Mouse (Mus musculus) heart, embryonic 11.5 days (tissue): ENCODE measurements around the gene Mybphl. TPM values are rescaled to one million over a fixed set of nuclear protein-coding genes. Genes with fewer than 3 reads are reported as not detected.

ENCODE experiments used
- ATAC-seq: fragments of 200-750 bp; cut with Nextera tagmentation; replicated peaks from 2 replicates; pipeline ENCODE4 v1.8.0; 2017; ENCODE audit warnings: moderate library complexity; ENCODE audit not compliant: insufficient number of reproducible peaks, low FRiP score, low TSS enrichment
- H3K27ac ChIP-seq: fragments of 300-500 bp; sonication (generic); 2 replicates; pipeline ENCODE4 v1.5.1; 2014; ENCODE audit warnings: mild to moderate bottlenecking, low read depth, low read length
- H3K27me3 ChIP-seq: fragments of 300-500 bp; sonication (generic); 2 replicates; pipeline ENCODE4 v1.6.1; 2014; ENCODE audit warnings: mild to moderate bottlenecking, low read length, mixed read lengths; ENCODE audit not compliant: control insufficient read depth, insufficient read depth
- H3K36me3 ChIP-seq: fragments of 300-500 bp; sonication (generic); 2 replicates; pipeline ENCODE4 v1.6.1; 2014; ENCODE audit warnings: mild to moderate bottlenecking, low read length, moderate library complexity, mixed read lengths; ENCODE audit not compliant: control insufficient read depth, insufficient read depth
- H3K4me1 ChIP-seq: fragments of 300-500 bp; sonication (generic); 2 replicates; pipeline ENCODE4 v1.6.1; 2014; ENCODE audit warnings: low read length; ENCODE audit not compliant: control insufficient read depth, insufficient read depth
- H3K4me2 ChIP-seq: fragments of 300-500 bp; sonication (generic); 2 replicates; pipeline ENCODE4 v1.6.1; 2014; ENCODE audit warnings: mild to moderate bottlenecking, moderate library complexity
- H3K4me3 ChIP-seq: fragments of 300-500 bp; sonication (generic); 2 replicates; pipeline ENCODE4 v1.5.1; 2014; ENCODE audit warnings: low read depth, low read length
- H3K9ac ChIP-seq: fragments of 300-500 bp; sonication (generic); 2 replicates; pipeline ENCODE4 v1.6.1; 2014; ENCODE audit warnings: mild to moderate bottlenecking, low read depth, low read length, moderate library complexity
- H3K9me3 ChIP-seq: fragments of 300-500 bp; sonication (generic); replicated peaks from 2 replicates; pipeline ENCODE4 v1.6.1; 2016; ENCODE audit warnings: low read length; ENCODE audit not compliant: control insufficient read depth
- WGBS: fragments of 180-500 bp; shearing (Covaris S2); extraction: QIAGEN DNeasy Blood & Tissue Kit; methylation state at CpG from one replicate; pipeline ENCODE4 v1.1.7; 2014; ENCODE audit not compliant: insufficient replicate concordance; 5-methylcytosine and 5-hydroxymethylcytosine counted together
- polyA plus RNA-seq: library from polyadenylated mRNA; unstranded; fragments of >200 nt; fragmentation: Nextera tagmentation; extraction: Ambion mirVana; gene quantifications from 2 replicates; pipeline ENCODE4 v1.2.1, GENCODE M21; 2014

Gene Mybphl
- polyA plus RNA-seq, 1 experiment from 2014 or later = 70.4 TPM

GRCm38 (mm10) chr3:108398281-108398680 is 33.6 kb downstream of the Mybphl start:
- Histone ChIP-seq H3K9ac (no peak overlapping the region), H3K27me3 (peaks cover 6% of the 10 kb centered on the region; the same call in 1 of the 2 replicates), H3K4me1 (peaks cover 4% of the 10 kb centered on the region; the same call in 1 of the 2 replicates), H3K4me3 (no peak overlapping the region), H3K27ac (no peak overlapping the region), H3K4me2 (no peak overlapping the region), H3K9me3 (no peaks in the 10 kb centered on the region), H3K36me3 (no peaks in the 10 kb centered on the region)
- ATAC-seq = no peak
- 81% methylated on average over 9 of the region's 9 CpGs for WGBS

GRCm38 (mm10) chr3:108400442-108400841 is 35.7 kb downstream of the Mybphl start:
- no peak overlapping the region for H3K9ac ChIP-seq
- H3K27me3 ChIP-seq = peaks cover 5% of the 10 kb centered on the region
- H3K36me3 ChIP-seq = no peaks in the 10 kb centered on the region
- H3K4me3 ChIP-seq = no peak overlapping the region
- no peak for ATAC-seq
- H3K27ac ChIP-seq = no peak overlapping the region
- no peak overlapping the region for H3K4me2 ChIP-seq
- 71% methylated on average over 5 of the region's 5 CpGs for WGBS
- no peaks in the 10 kb centered on the region for H3K9me3 ChIP-seq
- peaks cover 4% of the 10 kb centered on the region; the same call in 1 of the 2 replicates for H3K4me1 ChIP-seq

GRCm38 (mm10) chr3:108401692-108402527 is 37.2 kb downstream of the Mybphl start:
- peak; percentile 77 for ATAC-seq
- Histone ChIP-seq H3K27me3 (peaks cover 10% of the 10 kb centered on the region), H3K4me2 (peak overlapping the region; percentile 52), H3K4me1 (peaks cover 4% of the 10 kb centered on the region; the same call in 1 of the 2 replicates), H3K9ac (peak overlapping the region; percentile 39), H3K36me3 (peaks cover 2% of the 10 kb centered on the region; the same call in 1 of the 2 replicates), H3K4me3 (no peak overlapping the region), H3K27ac (no peak overlapping the region), H3K9me3 (no peaks in the 10 kb centered on the region)
- 33% methylated on average over 22 of the region's 22 CpGs for WGBS

GRCm38 (mm10) chr3:108402528-108402920 is 37.8 kb downstream of the Mybphl start:
- H3K9me3 ChIP-seq = no peaks in the 10 kb centered on the region
- 83% methylated on average over 15 of the region's 15 CpGs for whole genome bisulfite sequencing
- H3K36me3 ChIP-seq = peaks cover 2% of the 10 kb centered on the region; the same call in 1 of the 2 replicates
- no peak overlapping the region for H3K27ac ChIP-seq
- H3K9ac ChIP-seq = no peak overlapping the region
- no peak for ATAC-seq
- peaks cover 4% of the 10 kb centered on the region; the same call in 1 of the 2 replicates for H3K4me1 ChIP-seq
- peaks cover 10% of the 10 kb centered on the region for H3K27me3 ChIP-seq
- no peak overlapping the region for H3K4me3 ChIP-seq
- no peak overlapping the region for H3K4me2 ChIP-seq

GRCm38 (mm10) chr3:108405536-108406305 is 41.0 kb downstream of the Mybphl start:
- peaks cover 7% of the 10 kb centered on the region for H3K27me3 ChIP-seq
- no peaks in the 10 kb centered on the region for H3K9me3 ChIP-seq
- H3K4me3 ChIP-seq = no peak overlapping the region
- H3K4me2 ChIP-seq = no peak overlapping the region
- no peak overlapping the region for H3K9ac ChIP-seq
- peaks cover 2% of the 10 kb centered on the region; the same call in 1 of the 2 replicates for H3K36me3 ChIP-seq
- no peak for ATAC-seq
- WGBS = 45% methylated on average over 14 of the region's 14 CpGs
- H3K27ac ChIP-seq = no peak overlapping the region
- H3K4me1 ChIP-seq = peaks cover 4% of the 10 kb centered on the region; the same call in 1 of the 2 replicates

- Histone ChIP-seq H3K27ac (no peak overlapping the region), H3K4me1 (peaks cover 4% of the 10 kb centered on the region; the same call in 1 of the 2 replicates), H3K4me3 (no peak overlapping the region), H3K9ac (no peak overlapping the region), H3K4me2 (no peak overlapping the region), H3K9me3 (no peaks in the 10 kb centered on the region), H3K36me3 (peaks cover 2% of the 10 kb centered on the region; the same call in 1 of the 2 replicates), H3K27me3 (peaks cover 7% of the 10 kb centered on the region)
- WGBS = 84% methylated on average over 24 of the region's 24 CpGs
- no peak for ATAC-seq
Measured at GRCm38 (mm10) chr3:108406306-108406885, 41.7 kb downstream of the Mybphl start.

GRCm38 (mm10) chr3:108408517-108409008 is 43.9 kb downstream of the Mybphl start:
- Histone ChIP-seq H3K9me3 (no peaks in the 10 kb centered on the region), H3K4me3 (no peak overlapping the region), H3K36me3 (peaks cover 5% of the 10 kb centered on the region; the same call in 1 of the 2 replicates), H3K27me3 (peaks cover 5% of the 10 kb centered on the region), H3K4me2 (no peak overlapping the region), H3K27ac (no peak overlapping the region), H3K4me1 (no peaks in the 10 kb centered on the region), H3K9ac (no peak overlapping the region)
- WGBS = 82% methylated on average over 8 of the region's 8 CpGs
- no peak for ATAC-seq
